Mouse (Mus musculus): ENCODE results near the gene Ube2l6.

Ube2l6 gene

DNA sequence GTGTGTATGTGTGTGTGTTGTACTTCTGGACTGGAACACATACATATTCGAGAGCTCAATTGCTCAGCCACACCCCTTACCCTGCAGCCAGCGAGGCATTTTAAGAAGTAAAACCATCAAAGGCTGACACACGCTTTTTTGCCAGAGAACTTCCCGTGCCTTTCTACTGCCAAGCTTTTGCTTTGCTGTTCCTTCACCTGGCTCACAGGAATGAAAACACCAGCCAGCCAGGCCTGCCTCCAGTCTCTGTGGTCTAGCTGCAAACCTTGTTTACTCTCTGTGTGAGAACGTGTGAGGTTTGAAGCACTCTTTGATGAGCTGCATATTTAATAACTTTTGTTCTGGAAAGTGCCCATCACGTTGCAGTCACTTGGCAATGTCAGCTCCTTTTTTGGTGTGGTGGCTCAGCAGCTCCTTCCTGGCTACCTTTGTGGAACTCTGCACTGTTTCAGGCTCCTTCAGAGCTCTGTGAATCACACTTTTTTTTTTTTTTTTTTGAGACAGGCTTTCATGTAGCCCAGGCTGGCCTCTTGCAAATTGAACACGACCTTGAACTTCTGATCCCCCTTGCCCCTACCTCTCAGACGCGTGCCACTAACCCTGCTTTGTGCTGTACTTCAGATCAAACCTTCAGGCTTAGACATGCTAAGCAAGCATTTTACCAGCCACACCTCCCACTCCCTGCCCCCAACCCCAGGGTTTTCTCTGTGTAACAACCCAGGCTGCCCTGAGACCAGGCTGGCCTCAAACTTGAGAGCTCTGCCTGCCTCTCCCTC, 39.4 kb downstream of the Ube2l6 start:
- no peak for DNase-seq (ENCODE audit: low read depth)

DNA sequence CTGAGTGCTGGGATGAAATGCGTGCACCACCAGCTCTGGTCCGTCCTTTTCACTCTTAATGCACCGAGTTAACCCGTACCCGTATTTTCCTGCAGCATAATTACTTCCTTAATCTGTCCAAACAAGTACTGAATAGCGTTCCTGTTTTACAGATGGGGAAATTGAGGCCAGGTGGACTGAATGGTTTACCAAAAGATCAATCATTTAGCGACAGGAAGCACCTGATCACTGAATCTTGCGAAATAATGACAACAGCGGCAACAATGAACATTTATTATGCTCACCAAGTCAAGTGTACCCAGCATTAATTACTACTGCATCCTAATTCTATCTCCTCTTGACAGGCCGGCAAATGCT, 39.9 kb downstream of the Ube2l6 start, which contains the start of gene Slc43a1:
TSS of gene Slc43a1 (plus strand) at position 258 of the 357 bp plus-strand sequence.
- no peak for DNase-seq (ENCODE audit: low read depth)

DNA sequence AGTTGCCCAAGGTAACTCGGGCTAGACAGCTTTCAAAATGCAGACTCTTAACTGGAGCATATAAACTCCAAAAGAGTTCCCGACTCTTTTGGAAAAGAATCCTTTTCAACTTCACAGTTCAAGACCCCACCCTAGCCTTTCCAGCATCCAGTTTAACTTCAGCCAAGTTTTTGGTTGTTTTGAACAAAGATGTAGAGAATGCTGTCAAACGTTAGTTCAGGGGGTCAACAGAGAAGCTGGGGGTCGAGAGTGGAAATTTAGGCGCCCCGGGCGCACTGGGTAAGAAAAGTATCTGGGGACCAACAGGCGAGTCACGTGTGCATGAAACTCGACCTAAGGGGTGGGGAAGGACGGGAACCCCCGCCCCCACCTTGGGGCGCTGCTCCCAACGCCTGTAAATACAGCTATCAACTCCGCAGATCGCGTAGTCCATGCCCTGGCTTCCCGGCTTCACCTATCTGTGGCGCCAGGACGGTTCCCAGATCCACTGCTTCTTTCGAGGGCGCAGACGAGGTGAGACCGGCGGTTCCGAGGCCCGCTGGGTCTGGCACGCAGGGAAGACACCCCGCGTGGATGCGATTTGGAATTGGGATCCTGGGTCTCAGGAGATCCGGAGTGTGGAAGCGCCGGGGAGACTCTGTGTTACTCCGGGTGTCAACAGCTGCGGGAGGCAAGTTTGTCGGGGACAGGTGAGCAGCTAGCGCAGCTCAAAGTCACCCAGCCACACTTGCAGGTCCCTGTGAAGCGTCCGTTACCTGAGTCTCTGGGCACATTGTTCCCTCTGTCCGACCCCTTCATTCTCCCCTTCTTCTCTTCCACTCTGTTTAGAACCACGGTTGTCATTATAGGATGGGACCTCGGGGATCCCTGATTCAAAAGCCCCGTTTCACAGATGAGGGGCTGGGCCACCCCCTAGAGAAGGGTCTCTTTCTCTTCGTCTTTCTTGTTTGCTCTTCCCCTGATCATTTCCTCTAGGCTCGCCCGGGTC, 40.7 kb downstream of the Ube2l6 start:
- DNase-seq (ENCODE audit: low read depth), result no peak

DNA sequence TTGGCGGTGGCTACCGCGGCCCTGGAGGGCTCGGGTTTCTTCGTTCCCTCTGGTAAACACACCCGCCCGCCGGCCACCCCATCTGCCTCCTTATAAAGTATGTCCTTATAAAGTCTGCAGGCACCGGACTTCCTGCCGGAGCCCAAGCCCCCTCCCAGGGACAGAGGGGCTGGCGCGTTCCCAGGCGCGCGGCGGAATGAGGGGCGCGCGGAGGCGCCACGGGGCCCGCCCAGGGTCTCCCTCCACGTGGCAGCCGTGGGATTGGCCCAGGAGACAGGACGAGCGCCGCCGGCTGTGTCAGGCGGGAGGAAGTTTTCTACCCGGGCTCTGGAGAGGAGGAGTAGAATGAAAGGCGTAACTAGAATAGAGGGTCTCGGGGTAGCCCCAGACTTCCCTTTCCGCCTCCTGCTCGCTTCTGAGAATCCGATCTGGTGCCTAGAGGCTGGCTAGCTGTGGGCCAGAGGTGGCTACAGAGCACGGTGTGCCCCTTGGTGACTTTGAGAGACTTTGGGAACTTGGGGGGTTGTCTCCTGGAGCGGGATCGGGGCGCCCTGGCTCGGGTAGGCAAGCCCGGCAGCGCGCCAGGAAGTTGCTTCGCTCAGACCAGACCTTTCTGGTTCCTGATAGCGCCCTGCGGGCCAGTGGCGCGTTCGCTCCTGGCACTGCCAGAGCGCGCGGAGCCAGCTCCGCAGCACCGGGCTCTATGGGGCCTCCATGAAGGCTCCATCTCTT, 41.6 kb downstream of the Ube2l6 start:
- no peak for DNase-seq (ENCODE audit: low read depth)

DNA sequence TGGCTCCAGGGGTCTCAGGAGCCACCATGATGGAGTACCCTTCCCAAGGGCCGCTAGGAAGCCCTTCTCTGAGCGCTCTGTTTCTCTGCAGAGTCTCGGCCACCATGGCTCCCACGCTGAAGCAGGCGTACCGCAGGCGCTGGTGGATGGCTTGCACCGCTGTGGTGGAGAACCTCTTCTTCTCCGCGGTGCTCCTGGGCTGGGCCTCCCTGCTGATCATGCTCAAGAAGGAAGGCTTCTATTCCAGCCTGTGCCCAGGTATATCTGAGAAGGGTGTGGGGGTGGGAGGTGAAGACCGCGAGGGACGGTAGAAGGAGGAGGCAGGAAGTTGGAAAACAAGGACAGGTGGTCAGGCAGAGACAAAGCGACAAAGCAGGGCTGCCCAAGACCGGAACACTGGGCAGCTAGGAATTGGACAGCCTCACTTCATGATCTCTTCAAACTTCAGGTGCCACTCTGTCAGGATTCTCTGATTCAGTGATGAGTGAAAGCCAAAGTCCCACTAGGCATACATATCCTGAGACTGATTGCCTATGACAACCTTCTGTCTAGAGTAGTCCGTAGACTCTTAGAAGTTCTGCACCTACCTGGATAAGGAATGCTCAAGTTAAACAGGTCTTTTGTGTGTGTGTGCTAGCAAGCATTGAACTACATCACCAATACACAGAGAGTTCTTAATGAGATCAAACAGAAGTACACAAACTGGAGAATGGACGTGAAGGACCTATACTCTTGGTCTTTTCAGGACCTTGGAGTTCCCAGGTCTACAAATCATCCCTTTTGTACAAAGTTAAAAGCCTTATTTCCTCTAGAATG, 42.3 kb downstream of the Ube2l6 start:
- DNase-seq (ENCODE audit: low read depth), result no peak

DNA sequence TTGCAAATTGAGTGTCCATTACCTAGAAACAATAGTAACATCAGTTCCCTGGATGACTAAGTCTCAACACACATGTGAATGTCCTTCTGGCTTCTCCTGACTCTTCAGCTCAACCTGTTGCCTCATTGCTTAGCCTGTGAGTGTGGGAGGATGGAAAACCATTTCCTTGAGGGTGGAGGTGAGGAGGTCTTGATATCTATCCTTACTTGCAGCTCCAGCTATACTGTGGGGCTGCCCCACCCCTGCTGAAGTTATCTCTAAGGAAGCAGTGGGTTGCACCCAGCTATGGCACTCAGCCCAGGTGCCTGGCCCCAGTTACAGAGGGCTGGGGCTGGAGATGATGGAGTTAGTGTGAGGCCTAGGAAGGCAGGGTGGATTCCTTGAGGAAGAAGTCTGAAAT, 43.3 kb downstream of the Ube2l6 start:
- no peak for DNase-seq (ENCODE audit: low read depth)

DNA sequence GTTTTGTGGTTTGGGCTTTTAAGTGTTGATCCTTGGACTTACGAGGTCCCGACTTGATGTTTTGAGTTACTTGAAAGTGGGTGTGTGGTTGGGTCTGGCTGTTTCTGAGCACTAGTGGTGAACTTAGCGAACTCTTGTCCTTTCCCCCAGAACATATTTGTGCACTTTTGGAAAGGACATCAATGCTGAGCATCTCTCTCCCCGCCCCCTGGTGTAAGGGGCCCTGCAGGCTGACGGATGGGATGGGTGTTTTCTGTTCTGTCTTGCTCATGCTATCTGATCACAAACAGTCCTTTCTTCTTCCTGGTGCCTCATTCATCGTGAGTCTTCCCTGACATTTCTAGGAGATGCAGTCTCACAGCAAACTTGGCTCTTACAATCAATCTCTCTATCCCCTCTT, 45.0 kb downstream of the Ube2l6 start:
- no peak for DNase-seq (ENCODE audit: low read depth)

DNA sequence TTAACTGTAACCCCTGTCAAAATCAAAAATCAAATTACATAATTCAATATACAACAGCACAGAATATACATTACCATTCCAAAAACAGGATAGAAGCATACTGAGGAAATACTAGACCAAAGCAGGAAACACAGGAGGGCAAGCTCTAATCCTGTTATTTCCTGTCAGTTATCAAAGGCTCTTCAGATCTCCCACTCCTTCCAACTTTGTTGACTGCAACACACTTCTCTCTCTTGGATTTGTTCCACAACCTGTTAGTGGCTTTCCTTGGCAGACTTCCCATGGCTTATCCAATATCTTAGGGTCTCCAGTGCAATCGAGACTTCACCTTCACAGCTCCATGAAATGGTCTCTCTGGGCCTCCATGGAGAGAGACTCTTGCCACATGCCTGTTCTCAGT, 46.6 kb downstream of the Ube2l6 start:
- no peak for DNase-seq (ENCODE audit: low read depth)

DNA sequence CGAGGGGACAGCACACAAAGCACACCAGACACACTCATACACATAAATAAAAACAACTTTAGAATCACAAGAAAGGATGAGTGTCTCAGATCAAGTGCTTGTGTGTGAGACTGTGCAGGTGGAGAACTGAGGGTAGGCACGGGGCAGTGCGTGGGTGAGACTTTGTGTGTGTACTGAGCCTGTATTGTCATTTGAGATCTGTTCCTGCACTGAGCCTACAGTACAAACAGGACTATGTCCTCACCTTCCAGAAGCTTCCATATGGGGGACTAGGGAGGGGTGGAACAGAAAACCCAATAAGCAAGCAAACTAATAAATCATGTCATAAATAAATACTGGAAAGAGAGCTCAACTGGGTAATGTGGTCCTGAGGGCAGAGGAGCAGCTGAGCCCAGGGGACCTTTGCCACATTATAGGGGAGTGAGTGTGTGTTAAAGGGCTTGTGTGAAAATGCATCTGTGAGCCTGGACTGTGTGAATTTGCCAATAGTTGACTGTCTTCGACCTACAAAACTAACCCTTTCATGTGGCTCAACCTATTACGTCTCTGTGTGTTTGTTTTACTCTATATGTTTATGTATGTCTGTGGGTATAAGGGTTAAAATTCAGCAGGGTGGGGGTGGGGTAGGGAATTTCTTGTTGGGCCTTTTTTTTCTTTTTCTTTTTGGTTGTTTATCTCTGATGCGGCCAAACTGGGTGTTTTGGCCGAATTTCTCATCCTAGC, 51.9 kb downstream of the Ube2l6 start:
- no peak for DNase-seq (ENCODE audit: low read depth)

DNA sequence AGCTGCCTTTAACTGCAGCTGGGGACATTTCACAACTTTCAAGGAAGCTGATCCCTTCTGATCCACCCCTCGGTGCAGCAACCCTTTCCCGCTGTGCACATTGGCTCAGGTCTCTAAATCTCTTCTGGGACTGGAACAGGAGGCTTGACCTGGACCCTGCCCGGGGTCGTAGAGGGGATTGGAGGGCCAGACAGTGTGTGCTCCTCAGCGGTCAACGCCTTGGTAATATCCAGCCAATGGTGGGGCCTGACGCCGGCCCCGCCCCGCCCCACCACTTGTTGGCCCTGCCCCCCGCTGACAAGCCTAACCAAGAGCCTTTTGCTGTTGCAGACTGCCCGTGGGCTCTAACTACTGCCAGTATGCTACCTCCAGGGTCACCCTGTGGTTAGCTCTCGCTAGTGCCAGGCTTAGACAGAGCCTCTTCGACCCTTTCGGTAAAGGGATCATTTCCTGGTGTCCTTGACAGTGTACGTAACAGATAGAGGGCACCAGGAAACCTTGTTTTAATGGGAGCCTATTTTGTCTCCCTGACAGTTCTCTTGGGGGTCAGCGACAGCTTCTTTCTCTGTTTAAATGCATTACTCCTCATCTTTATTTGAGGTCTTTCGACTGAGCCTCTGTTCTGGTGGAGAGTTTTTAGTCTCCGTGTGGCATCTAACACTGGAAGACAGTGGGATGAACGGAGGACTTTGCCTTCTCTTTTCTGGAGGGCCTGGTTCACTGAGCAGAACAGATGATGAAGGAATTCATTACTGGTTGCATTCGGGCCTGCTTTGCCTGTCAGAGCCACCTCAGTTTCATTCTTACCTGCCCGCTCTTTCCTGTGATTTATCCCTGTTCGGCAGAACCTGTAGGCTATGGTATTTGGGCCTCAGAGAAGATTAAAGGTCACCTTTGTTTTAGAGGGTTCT, 52.8 kb downstream of the Ube2l6 start:
- DNase-seq (ENCODE audit: low read depth), result no peak

DNA sequence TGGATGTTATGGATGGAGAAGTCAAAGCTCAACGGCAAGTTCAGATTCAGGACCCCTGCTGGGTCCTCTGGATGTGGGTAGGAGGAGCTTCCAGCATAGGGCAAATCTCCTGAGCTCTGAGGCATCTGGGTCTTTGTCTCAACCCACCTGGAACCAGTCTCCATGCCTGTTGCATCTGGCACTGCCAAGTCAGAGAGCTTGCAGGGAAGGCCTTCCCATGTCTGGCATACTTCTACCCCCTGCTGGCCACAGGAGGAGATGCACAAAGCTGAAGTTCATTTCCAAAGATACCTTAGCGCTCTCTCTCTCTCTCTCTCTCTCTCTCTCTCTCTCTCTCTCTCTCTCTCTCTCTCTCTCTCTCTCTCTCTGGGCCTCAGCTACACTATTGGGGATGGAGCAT, 57.1 kb downstream of the Ube2l6 start:
- no peak for DNase-seq (ENCODE audit: low read depth)

DNA sequence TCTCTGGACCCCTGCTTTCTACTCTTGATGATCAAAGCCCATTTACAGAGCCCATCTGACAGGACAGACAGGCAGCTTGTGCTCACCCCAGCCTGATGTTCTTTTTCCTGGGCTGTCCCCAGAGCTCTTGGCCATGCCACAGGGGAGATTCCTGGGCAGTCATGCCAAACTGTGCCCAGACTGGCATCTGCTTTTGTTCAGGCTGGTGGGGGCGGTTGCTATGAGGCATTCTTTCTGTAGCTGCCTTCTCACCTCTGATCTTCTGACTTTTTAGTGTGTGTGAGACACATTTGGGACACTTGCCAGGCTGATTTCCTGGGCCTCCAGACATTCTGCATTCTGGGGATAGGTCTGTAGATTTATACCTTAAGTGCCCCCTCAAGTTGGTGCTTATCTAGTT, 59.9 kb downstream of the Ube2l6 start:
- DNase-seq (ENCODE audit: low read depth), result no peak

All from c-Kit-positive CD71-negative TER-119-negative erythroid progenitor cells, embryonic 14.5 days (primary cell).